1 mouse cellular context compared by ENCODE assay signal in the genomic region with DNA sequence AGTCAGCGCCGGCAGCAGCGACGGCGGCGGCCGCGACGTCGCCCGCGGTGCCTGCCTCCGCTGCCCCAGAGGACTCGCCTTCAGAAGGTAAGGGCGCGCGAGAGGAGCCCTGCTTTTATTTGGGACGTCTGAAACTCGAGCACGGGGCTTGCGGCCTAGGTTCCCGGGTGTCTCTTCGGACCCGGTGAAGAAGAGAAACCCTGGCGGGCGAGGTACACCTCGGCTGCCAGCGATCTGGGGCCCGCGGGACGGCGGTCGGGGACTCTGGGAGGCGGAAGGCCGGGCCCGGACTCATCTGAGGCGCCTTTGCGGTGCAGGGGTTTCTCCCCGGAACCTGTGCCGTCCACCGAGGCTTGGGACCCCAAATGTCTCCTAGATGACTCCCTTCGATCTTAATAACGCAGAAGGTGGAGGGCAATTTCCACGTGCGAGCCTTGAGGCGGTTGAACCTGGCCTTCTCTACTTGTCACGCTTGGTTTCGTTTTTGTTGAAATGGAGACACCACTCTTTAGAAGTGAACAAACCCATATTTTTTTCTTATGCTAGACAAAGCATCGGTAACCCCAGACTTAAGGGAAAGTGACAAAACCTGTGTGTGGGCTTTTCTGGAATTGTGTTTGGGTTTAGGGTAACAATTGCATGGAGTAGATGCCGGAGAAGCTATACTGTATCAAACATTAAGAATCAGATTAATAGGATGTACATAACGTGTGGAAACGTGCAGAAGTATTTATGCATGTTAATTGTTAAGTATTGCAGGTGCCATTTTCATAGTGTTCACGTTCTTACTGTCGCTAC.
TF ChIP-seq lines count a peak whose summit lies in the region.

No protein-coding gene starts in this region.

TF ChIP-seq in MEL, 35 proteins besides CTCF, POLR2A, EP300 and RAD21 (continued from another document):
- TF ChIP-seq HCFC1 (IDR thresholded peaks at IDR 0.05; ENCODE audit: low read depth, low read length): 0 out of 2 replicates have a peak, but pooled peaks have one; percentile 19
- peak; percentile 5; the same call in 1 of the 2 replicates for TF ChIP-seq ETS1 (IDR thresholded peaks at IDR 0.05; ENCODE audit: low read depth, low read length)
- no peak for TF ChIP-seq MYB (IDR thresholded peaks at IDR 0.05; ENCODE audit: low read depth, low read length)
- no peak for TF ChIP-seq ZKSCAN1 (IDR thresholded peaks at IDR 0.05; ENCODE audit: low read depth, low read length)
- TF ChIP-seq MXI1 (IDR thresholded peaks at IDR 0.05; ENCODE audit: low read depth, low read length): peak; percentile 93
- no peak for TF ChIP-seq TBP (IDR thresholded peaks at IDR 0.05; ENCODE audit: low read depth, low read length)
- TF ChIP-seq MAX (IDR thresholded peaks at IDR 0.05; ENCODE audit: low read length): peak; percentile 79
- no peak for TF ChIP-seq JUND (IDR thresholded peaks at IDR 0.05; ENCODE audit: low read depth, low read length)
- no peak for TF ChIP-seq GATA1 (IDR thresholded peaks at IDR 0.05; ENCODE audit: low read depth, low read length)
- TF ChIP-seq MAZ (IDR thresholded peaks at IDR 0.05; ENCODE audit: low read depth, low read length): no peak
- TF ChIP-seq ZC3H11A (IDR thresholded peaks at IDR 0.05; ENCODE audit: low read depth, low read length): no peak
- no peak for TF ChIP-seq NELFE (IDR thresholded peaks at IDR 0.05; ENCODE audit: low read depth, low read length)
- peak; percentile 78; the same call in 1 of the 2 replicates for TF ChIP-seq CHD1 (IDR thresholded peaks at IDR 0.05; ENCODE audit: low read depth, low read length)
- TF ChIP-seq POLR2AphosphoS5 (IDR thresholded peaks at IDR 0.05; ENCODE audit: borderline replicate concordance, low read depth, low read length): no peak
- TF ChIP-seq USF2 (IDR thresholded peaks at IDR 0.05; ENCODE audit: borderline replicate concordance in 1 of 2, insufficient read depth in 1 of 2, low read depth in 1 of 2, low read length in 2 of 2): no peak
- no peak for TF ChIP-seq ZMIZ1 (IDR thresholded peaks at IDR 0.05; ENCODE audit: low read depth, low read length)
- TF ChIP-seq TCF12 (IDR thresholded peaks at IDR 0.05; ENCODE audit: low read depth, low read length): no peak
- no peak for TF ChIP-seq KAT2A (conservative IDR thresholded peaks at IDR 0.05; ENCODE audit: low read depth, low read length)
- no peak for TF ChIP-seq SMC3 (IDR thresholded peaks at IDR 0.05; ENCODE audit: low read depth, low read length)
- TF ChIP-seq MAFK (IDR thresholded peaks at IDR 0.05; ENCODE audit: borderline replicate concordance, low read depth, low read length): no peak
- no peak for TF ChIP-seq ZNF384 (IDR thresholded peaks at IDR 0.05; ENCODE audit: low read depth, low read length)
- no peak for TF ChIP-seq E2F4 (IDR thresholded peaks at IDR 0.05; ENCODE audit: borderline replicate concordance, low read depth, low read length)
- peak; percentile 62; the same call in 1 of the 2 replicates for TF ChIP-seq SIN3A (IDR thresholded peaks at IDR 0.05; ENCODE audit: low read length)
- TF ChIP-seq RCOR1 (IDR thresholded peaks at IDR 0.05; ENCODE audit: low read depth, low read length): no peak
- no peak for TF ChIP-seq ELF1 (IDR thresholded peaks at IDR 0.05; ENCODE audit: low read depth, low read length)
- no peak for TF ChIP-seq TAL1 (IDR thresholded peaks at IDR 0.05; ENCODE audit: low read length)
- TF ChIP-seq MYC (IDR thresholded peaks at IDR 0.05; ENCODE audit: low read depth, low read length): peak; percentile 88
TF ChIP-seq in MEL: peak in this region for 8.
